Mouse (Mus musculus) liver, embryonic 16.5 days (tissue): ENCODE data around the gene Atxn3. TPM values are rescaled to one million over a fixed set of nuclear protein-coding genes. Genes with fewer than 3 reads are reported as not detected.

ENCODE experiments used
- ATAC-seq: fragments of 200-750 bp; cut with Nextera tagmentation; 2 replicates; pipeline ENCODE4 v1.8.0; 2017; ENCODE audit warnings: low read depth, mild to moderate bottlenecking, moderate number of reproducible peaks, moderate library complexity
- H3K27ac ChIP-seq: fragments of 300-500 bp; sonication (generic); 2 replicates; pipeline ENCODE4 v1.5.1; 2014; ENCODE audit warnings: mild to moderate bottlenecking, low read length
- H3K27me3 ChIP-seq: fragments of 300-500 bp; sonication (generic); 2 replicates; pipeline ENCODE4 v1.6.1; 2014; ENCODE audit warnings: low read depth, low read length, mixed read lengths; ENCODE audit not compliant: control insufficient read depth, insufficient read depth
- H3K36me3 ChIP-seq: fragments of 300-500 bp; sonication (generic); 2 replicates; pipeline ENCODE4 v1.6.1; 2014; ENCODE audit warnings: mild to moderate bottlenecking; ENCODE audit not compliant: control insufficient read depth, insufficient read depth
- H3K4me1 ChIP-seq: fragments of 300-500 bp; sonication (generic); 2 replicates; pipeline ENCODE4 v1.6.1; 2014; ENCODE audit warnings: low read depth, low read length, mixed read lengths; ENCODE audit not compliant: control insufficient read depth
- H3K4me2 ChIP-seq: fragments of 300-500 bp; sonication (generic); 2 replicates; pipeline ENCODE4 v1.6.1; 2014; ENCODE audit warnings: low read depth, low read length, mixed read lengths
- H3K4me3 ChIP-seq: fragments of 300-500 bp; sonication (generic); 2 replicates; pipeline ENCODE4 v1.5.1; 2014; ENCODE audit warnings: low read depth, mild to moderate bottlenecking, low read length
- H3K9ac ChIP-seq: fragments of 300-500 bp; sonication (generic); 2 replicates; pipeline ENCODE4 v1.6.1; 2014; ENCODE audit warnings: low read depth, low read length
- H3K9me3 ChIP-seq: fragments of 300-500 bp; sonication (generic); replicated peaks from 2 replicates; pipeline ENCODE4 v1.6.1; 2016; ENCODE audit warnings: low read length; ENCODE audit not compliant: control insufficient read depth
- WGBS: fragments of 180-500 bp; shearing (Covaris S2); extraction: QIAGEN DNeasy Blood & Tissue Kit; methylation state at CpG from one replicate; pipeline ENCODE4 v1.1.7; 2014; ENCODE audit not compliant: insufficient replicate concordance; 5-methylcytosine and 5-hydroxymethylcytosine counted together
- polyA plus RNA-seq: library from polyadenylated mRNA; unstranded; fragments of >200 nt; fragmentation: Nextera tagmentation; extraction: Ambion mirVana; gene quantifications from 2 replicates; pipeline ENCODE4 v1.2.1, GENCODE M21; 2015

Atxn3 gene
- polyA plus RNA-seq, 1 experiment from 2014 or later: 8.6 TPM

DNA sequence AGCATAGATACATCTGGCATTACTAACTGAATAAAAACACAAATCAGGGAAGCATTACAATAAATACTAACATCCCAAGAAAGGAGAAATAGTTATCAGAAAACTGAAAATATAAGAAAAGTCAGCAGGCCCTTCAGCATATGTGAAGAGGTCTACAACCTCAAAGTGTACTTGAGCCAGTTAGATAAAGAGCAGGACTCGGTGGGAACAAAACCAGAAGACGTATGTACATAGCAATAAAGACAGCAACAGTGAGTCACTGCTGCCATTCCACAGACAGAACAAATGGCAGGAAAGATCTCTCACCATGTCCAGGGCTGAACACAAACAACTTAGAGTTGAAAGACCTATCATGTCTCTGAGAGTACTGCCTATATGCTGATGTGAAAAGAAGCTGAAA is 69.7 kb downstream of the Atxn3 start:
- no peak overlapping the region for H3K9ac ChIP-seq
- no peaks in the 10 kb centered on the region for H3K27me3 ChIP-seq
- no peak overlapping the region for H3K4me3 ChIP-seq
- H3K36me3 ChIP-seq: peaks cover 26% of the 10 kb centered on the region
- H3K9me3 ChIP-seq: no peaks in the 10 kb centered on the region
- H3K4me2 ChIP-seq: no peak overlapping the region
- no peak overlapping the region for H3K27ac ChIP-seq
- 79% methylated on average over 2 of the region's 2 CpGs for WGBS
- H3K4me1 ChIP-seq: no peaks in the 10 kb centered on the region
- ATAC-seq: no peak

DNA sequence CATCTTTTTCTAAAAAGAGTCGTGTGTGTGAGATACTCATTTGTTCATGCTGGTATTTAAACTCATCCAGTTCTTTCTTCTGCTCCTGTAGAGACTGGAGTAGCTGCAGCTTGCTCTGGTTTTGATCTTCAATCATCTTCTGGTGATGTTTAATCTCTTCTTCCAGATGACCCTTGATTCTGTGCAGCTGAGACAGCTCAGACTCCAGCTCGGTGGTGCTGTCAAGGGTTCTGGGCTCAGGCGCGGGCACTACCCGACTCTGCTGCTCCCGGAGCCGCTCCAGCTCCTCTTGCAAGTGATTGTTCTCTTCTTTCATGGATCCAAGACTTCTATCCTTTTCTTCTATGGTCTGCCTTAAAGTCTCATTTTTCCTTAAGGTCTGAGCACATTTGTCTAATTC is 73.1 kb downstream of the Atxn3 start:
- no peak overlapping the region for H3K4me3 ChIP-seq
- H3K27ac ChIP-seq: no peak overlapping the region
- no peaks in the 10 kb centered on the region for H3K9me3 ChIP-seq
- no peak overlapping the region for H3K4me2 ChIP-seq
- peaks cover 22% of the 10 kb centered on the region for H3K36me3 ChIP-seq
- H3K4me1 ChIP-seq: no peaks in the 10 kb centered on the region
- no peak for ATAC-seq
- 82% methylated on average over 7 of the region's 7 CpGs for WGBS
- H3K9ac ChIP-seq: no peak overlapping the region
- no peaks in the 10 kb centered on the region for H3K27me3 ChIP-seq

DNA sequence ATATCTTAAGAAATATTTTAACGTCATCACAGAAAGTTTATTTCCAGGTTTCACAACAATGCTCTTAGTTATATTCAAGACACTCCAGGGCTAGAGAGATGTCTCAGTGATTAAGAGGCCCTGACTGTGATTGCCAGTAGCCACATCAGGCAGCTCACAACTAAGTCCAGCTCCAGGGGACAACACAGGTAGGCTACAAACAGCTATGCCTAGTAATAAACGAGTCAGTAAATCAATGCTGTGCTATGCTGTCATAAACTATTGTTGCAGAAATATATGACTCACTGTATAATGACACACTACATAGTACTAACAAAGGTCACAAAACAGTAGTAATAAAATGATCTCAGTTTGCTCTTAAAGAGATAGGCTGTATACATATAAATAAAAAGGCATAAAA is 81.7 kb downstream of the Atxn3 start:
- peaks cover 12% of the 10 kb centered on the region for H3K36me3 ChIP-seq
- ATAC-seq: no peak
- H3K9me3 ChIP-seq: no peaks in the 10 kb centered on the region
- H3K27me3 ChIP-seq: no peaks in the 10 kb centered on the region
- H3K4me2 ChIP-seq: no peak overlapping the region
- no peak overlapping the region for H3K4me3 ChIP-seq
- H3K9ac ChIP-seq: no peak overlapping the region
- WGBS: 71% methylated on average over 2 of the region's 2 CpGs
- H3K4me1 ChIP-seq: no peaks in the 10 kb centered on the region
- H3K27ac ChIP-seq: no peak overlapping the region

DNA sequence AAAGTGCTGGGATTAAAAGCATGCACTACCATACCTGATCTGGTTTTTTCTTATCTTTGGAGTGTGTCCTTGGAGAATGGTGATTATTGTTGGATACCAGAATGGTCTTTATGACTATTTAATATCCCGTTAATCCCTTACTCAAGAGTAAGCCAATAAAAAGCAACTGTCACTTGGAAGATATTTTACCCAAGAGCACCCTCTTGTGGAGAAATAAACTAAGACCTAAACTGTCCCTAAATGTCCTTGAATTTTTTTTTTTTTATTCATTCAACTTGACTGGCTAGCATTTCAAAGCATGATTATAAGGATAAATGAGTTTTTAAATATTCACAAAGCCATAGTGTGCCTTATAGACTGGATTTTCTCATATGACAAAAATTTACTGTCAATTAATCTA is 82.9 kb downstream of the Atxn3 start:
- Histone ChIP-seq H3K36me3 (peaks cover 12% of the 10 kb centered on the region), H3K27me3 (no peaks in the 10 kb centered on the region), H3K27ac (no peak overlapping the region), H3K4me3 (no peak overlapping the region), H3K4me2 (no peak overlapping the region), H3K9ac (no peak overlapping the region), H3K4me1 (no peaks in the 10 kb centered on the region), H3K9me3 (no peaks in the 10 kb centered on the region)
- ATAC-seq: no peak
- WGBS: 67% methylated on average over 1 of the region's 1 CpGs

Other genes with a start within 250 kb of the Atxn3 start
- gene Tc2n, start 239.7 kb downstream of the Atxn3 start, polyA plus RNA-seq: 0.14 and 0.16 TPM in 2 replicates
- 6.8 and 7.6 TPM in 2 replicates for gene Fbln5, start 139.2 kb downstream of the Atxn3 start, polyA plus RNA-seq
- 7.2 and 7.9 TPM in 2 replicates for gene Trip11, start 45.0 kb downstream of the Atxn3 start, polyA plus RNA-seq
- 13.6 and 14.8 TPM in 2 replicates for gene Cpsf2, start 17.7 kb upstream of the Atxn3 start, polyA plus RNA-seq
- 0.18 and 0.38 TPM in 2 replicates for gene Slc24a4, start 170.5 kb upstream of the Atxn3 start, polyA plus RNA-seq